Mouse (Mus musculus): ENCODE data around the gene Psenen.
A peak's percentile ranks its signal among the peaks of the same experiment; 100 is the strongest.

Gene Psenen

DNA sequence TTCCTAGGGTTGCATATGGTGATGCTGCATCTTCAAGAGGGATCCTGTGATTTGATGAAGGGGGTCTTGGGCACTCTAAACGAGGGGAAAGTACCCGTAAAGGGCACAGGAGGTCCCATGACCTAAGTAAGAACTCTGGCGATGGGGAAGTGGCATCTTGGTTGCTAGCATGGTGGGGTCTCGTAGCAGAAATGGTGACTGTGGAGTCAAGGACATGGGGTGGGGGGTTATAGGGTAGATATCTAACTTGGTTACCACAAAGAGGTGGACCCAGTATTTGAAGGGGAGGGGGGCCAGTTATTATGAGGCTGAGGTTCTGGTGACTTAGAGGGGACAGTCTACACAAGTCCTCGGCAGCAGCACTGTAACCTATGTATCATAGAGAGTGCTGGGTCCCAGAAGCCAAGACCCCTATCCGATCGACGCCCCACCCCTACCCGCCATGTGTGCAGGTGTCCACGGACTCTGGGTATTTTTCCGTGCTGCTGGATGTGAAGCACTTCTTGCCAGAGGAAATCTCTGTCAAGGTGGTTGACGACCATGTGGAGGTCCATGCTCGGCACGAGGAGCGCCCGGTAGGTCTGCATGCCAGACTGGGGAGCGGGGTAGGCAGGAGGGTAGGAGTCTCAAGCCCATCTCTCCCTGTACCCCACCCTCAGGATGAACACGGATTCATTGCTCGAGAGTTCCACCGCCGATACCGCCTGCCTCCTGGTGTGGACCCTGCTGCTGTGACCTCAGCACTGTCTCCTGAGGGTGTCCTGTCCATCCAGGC is 9.4 kb downstream of the Psenen start:
- DNase-seq (ENCODE audit: low spot score in 2 of 2), result no peak

DNA sequence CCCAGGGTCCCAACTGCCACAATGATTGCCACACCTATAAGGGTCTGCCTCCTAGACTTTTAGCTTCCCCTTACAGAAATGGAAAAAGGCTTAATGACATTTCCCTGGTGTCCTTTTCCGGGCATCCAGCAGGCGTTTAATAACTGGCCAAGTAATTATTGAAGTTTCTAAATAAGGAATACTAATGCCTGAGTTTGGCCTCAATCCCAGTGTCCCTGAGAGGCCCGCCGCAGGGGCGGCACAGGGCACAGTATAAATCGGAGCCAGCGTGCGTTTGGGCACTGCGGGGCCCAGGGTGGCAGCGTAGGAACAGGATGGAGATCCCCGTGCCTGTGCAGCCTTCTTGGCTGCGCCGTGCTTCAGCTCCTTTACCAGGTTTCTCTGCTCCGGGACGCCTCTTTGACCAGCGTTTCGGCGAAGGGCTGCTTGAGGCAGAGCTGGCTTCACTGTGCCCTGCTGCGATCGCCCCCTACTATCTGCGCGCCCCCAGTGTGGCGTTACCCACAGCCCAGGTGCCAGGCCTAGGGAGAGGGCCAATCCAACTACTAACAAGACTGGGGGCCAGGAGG is 10.3 kb downstream of the Psenen start:
- DNase-seq (ENCODE audit: low spot score in 2 of 2), result peak in 1 of 2 experiments; percentile 22

DNA sequence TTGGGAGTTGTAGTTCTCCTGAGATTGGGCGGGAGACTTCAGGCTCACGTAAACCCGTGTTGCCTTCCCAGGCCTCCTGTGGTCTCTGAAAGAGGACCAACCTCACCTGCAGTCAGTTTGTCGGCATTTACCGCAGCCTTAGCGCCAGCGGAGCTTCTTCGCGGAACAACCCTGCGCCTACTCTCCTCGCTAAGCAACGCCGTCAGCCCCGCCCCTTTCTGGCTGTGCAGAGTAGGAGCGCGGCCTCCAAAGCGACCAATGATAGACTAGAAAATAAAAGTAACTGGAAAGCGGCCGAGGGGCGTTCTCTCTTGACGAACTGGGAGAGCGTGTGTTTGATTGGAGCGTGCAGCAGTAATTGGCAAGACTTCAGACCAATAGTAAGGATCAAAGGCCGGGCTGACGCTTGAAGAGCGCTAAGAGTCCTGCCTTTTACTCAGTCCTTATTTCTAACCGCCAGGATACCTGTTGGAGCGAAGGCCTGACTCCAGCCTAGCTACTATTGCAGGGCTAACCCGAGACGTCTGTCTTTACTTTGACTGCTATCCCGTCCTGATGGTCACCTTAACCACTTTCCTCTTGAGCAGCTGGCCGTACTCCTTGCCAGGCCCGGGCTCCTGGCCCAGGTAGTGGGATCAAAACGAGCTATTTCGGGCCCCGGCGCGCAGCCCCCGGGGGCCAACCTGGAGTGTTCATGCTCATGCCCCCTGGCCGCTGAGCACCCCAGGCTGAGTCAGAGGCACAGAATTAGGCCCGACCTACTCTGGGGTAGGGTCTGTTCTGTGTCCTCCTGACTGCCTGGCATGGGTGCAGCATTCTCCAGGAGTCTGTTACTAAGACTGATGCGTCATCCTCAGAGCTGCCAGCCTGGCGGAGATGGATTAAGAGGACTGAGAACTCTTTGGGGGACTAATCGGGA is 11.1 kb downstream of the Psenen start, which contains the start of the genes Hspb6 and Proser3:
Hspb6 (plus strand) TSS at position 77 of the 919 bp plus-strand sequence.
Proser3 (minus strand) TSS at position 198 of the 919 bp plus-strand sequence.
- peak; percentile 90 to 93 for DNase-seq (ENCODE audit: low spot score in 2 of 2)

DNA sequence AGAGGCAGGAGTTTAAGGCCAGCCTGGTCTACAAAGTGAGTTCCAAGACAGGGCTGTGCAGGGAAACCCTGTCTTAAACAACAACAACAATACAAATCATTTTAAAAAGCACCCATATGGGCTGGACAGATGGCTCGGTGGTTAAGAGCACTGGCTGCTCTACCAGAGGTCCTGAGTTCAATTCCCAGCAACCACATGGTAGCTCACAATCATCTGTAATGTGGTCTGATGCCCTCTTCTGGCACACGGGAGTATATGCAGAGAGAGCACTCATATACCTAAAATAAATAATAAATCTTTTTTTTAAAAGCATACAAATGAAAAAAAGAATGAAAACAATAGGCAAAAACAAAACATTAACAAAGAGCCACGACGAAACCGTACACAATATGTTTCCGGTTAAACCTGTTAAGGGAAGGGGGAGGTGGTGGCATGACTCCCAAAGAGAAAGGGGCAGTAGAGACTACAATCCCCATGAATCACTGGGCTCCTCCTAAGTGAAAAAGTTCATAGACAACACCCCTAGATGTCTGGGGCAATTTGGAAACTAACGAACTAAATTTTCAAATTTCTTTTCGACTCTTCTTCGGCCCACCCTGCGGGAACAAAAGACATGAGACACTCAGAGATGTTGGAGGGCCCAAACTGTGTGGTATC is 11.9 kb downstream of the Psenen start:
- DNase-seq (ENCODE audit: low spot score in 2 of 2), result no peak

DNA sequence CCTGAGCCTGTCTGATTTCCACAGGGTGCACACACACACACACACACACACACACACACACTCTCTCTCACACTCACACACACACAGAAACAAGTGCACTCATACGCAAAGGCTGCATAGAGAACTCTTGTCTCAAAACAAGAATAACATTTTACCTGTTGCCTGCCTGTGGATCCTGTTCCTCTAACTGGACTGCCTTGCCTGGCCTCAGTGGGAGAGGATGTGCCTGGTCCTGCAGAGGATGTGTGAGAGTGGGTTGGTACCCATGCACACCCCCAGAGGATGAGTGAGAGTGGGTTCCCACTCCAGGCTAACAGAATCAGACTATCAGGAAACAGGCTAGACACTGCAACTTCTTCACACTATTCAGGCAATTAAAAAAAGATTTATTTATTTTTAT is 12.8 kb downstream of the Psenen start:
- DNase-seq (ENCODE audit: low spot score in 2 of 2), result no peak

DNA sequence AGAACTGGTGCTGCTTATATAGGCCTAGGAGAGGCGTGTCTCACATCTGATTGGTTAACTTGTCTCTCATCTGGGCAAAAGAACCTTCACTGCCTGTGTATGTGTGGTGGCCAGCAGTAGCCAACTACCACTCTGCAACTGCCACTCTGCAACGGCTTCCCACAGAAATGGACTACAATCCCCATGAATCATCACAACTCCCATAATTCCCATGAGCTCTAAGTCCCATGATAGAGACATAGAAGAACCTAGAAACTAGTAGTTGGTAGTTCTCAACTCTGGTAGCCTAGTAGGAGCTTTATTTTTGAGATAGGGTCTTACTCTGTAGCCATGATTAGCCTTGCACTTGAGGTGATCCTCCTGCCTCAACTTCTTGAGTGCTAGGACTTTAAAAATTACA is 13.5 kb downstream of the Psenen start:
- DNase-seq (ENCODE audit: low spot score in 2 of 2), result no peak

DNA sequence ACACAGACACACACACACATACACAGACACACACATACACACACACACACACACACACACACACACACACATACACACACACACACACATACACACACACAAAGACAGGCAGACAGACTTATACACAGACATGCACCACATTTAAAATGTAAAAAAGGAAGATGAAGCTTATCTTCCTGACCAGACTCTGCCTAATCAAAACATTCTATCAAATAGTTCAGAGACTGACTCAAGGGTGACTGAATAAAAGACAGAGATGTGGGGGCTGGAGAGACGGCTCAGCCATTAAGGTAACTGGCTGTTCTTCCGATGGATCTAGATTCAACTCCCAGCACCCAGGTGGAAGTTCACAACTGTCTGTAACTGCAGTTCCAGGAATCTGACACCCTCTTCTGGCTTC is 19.1 kb downstream of the Psenen start:
- no peak for DNase-seq (ENCODE audit: low spot score in 2 of 2)

DNA sequence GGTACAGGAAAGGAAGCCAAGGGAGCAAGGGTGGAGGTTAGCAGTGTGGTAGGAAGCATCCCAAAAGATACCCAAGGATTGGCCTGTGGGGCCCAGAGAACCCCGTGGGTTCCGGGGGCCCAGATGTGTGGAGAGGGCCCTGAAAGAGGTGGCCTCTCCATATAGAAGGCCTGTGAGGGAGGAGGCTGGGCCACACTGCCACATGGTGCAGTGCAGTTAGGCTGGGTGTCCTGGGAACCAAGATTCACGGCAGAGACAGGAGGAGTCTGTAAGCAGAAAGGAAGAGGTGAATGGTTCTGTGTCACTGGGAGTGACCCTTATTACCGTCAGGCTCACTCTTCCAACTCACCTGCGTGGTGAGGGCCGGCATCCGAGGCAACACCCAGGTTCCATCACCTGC is 22.9 kb downstream of the Psenen start:
- no peak for DNase-seq (ENCODE audit: low spot score in 2 of 2)

DNA sequence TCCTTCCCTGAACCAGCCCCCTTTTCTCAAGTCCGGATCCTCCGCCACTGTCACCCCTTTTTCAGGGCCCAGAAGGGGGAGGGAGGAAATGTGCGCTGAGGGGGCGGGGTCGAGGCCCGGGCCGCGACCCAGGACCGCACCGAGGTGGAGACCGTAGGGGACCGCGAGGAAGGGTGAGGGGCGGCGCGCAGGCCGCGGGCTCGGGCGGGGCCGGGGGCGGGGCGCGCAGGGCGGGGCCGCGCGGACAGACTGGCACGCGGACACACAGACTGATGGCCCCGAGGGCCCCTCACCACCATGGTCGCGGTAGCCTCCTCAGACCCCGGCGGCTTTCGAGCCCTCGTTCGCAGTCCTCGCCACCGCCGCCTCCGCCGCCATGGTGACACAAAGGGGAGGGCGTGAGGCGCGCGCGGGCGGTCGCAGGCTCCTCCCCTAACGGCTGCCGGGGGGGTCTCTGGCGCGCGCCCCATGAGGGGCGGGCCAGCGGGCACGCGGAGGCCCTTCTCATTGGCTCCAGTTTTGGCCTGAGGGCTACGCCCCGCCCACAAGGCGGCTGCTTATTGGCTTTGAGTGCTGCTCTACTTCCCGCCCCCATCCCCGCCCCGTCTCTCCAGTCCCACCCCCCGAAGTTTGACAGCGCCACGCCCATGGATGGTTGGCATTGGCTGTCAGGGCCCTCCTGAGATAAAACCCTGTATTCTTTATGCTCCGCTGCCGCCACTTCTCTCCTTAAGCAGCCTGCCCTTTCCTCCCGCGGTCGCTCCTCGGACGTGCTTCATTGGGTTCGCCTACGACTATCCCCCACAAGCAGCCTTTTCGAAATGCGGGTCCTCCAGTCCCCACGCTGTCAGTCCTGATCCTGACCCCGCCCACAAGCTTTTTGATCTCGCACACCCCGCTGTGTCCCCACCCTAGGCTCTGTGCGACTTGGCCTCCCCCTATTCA is 28.5 kb downstream of the Psenen start, which contains the start of gene Arhgap33:
Arhgap33 (minus strand) TSS at position 428 of the 945 bp plus-strand sequence.
- DNase-seq (ENCODE audit: low spot score in 2 of 2), result peak; percentile 91 to 93

DNA sequence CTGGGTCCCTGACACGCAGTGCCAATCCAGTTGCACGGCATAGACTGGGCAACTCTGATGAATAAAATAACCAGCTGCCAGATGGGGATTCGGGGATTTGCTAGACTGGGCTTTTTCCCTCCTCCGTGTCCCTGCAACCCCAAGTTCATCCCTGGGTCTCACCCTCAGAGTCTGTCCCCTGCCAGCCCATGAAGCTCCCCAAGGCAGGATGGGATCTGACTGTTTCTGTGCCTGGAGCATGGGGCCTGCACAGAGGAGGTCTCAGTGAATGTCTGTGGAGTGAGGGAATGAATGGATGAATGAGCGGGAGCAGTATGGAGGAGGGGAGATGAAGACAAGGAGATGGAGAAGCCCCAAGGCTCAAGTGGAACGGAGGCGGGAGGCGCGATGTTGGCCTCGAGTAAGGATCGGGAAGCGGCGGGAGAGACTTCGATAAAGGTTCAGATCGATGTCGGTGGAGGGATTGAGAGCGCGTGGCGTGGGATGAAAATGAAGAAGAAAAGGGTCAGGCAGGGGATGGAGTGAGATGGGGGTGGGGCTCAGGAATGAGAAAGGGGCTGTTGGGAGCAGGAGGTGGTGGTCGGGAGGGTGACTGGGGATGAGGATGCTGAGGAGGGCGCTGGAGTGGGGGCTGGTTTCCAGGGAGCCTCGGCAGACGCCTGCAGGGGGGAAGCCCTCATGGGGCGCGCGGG is 29.3 kb downstream of the Psenen start:
- peak in 1 of 2 experiments; percentile 22 for DNase-seq (ENCODE audit: low spot score in 2 of 2)

DNA sequence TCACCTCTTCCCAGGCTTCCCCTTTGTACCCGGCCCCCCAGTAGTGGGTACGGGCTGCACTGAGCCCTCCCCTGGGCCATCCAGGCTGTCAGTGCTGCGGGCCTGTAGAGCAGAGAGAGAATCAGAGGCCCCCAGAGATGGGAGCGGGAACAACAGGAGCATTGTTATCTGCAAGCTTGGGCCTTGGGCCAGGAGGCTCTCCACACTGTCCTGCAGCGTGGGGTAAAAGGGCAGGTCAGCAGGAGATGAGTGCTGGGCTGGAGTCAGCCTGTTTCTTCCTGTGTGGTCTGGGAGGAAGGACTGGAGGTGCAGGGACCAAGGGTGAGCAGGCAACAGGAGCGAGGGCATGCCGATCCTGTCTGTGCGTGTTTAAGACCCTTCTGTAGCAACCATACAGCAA is 30.5 kb downstream of the Psenen start:
- no peak for DNase-seq (ENCODE audit: low spot score in 2 of 2)

DNA sequence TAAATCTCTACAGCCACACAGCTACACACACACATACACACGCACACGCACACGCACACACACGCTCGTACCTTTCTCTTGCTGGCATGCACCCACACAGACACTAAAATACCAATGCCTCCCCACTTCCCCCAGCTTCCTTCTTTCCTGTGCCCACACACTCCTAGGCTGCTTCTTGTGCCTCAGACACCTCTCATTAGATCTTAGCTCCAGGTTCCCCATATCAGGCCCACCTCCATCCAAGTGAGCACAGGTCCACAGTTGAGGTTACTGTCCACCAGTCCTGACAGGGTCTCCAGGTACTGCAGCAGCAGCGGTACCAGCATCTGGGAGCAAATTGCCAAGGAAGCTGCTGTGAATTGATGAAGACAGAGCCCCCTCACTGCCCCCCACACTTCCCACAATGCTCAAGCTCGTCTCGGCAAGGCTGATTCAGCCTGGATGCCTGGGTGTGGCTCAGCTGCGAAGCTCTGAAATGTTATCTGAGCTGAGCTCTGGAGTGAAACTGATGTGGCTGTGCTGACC is 32.1 kb downstream of the Psenen start:
- no peak for DNase-seq (ENCODE audit: low spot score in 2 of 2)

DNA sequence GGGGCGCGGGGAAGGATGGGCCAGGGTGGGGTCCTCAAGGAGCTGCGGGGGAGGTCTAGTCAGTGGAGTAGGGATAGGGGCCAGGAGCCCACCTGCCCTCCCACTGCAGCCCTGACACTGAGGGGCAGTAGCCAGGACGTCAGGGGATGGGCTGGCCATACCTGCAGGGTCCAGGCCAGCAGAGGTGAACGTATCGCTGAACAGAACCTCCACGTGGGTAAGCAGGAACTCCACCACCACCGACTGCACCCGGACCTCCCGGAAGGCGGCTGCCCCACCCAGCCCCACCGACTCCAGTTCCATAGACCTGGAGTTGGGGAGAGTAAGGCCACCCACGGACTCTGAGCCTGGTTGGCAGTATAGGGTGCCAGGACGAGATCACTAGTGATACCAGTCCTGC is 36.4 kb downstream of the Psenen start:
- no peak for DNase-seq (ENCODE audit: low spot score in 2 of 2)

DNA sequence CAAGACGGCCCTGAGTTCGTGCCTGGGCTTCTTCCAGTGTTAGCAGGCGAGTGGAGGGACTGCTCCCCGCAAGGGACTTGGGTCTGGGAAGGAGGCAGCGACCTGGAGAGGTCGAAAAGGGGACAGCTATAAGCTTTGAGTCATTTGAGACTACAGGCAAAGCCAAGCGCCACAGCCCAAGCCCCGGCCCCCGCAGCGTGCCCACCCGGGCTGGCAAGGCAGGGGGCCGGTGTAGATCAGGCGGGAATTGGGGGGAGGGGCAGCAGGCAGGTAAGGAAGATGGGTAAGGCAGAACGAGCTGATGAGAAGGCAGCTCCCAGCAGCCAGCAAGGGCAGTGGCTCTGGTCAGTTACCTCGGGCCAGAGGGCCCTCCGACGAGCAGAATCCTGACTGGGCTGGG is 37.0 kb downstream of the Psenen start:
- no peak for DNase-seq (ENCODE audit: low spot score in 2 of 2)

DNA sequence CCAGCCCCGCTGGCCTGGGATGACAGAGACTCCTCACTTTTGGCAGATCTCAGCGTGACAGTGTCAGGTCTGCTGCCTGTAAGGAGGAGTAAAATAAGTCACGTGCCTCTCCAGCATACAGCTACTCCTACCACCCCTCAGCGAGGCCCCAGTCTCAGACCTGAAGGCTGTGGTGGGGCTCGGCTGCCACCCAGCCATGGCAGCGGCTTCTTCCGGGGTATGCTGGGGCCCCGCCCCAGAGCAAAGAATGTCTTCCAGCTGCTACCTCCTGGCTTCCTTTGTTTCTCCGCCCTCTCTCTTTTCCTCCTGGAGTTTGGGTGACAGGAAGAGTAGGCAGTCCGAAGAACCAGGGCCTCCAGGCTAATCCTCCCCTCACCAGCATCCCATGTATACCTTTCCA is 37.5 kb downstream of the Psenen start:
- no peak for DNase-seq (ENCODE audit: low spot score in 2 of 2)

DNA sequence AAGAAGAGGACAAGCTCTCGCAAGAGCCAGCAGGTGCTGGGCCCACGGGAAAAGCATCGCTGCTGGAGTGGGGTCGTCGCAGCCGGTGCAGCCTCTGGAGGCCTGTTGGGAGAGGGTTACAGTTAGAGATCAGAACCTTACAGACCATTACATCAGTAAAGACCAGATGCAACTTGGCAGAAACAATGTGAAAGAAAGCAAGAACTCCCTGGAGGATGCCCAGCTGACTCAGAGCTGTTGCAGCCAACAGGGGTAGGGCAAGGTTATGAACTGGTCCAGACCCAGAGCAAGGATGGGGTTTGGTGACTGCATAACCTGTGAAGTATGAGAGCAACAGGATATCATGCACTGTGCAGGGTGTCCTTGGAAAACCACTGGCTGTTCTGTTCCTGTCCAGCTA is 38.9 kb downstream of the Psenen start:
- no peak for DNase-seq (ENCODE audit: low spot score in 2 of 2)

DNA sequence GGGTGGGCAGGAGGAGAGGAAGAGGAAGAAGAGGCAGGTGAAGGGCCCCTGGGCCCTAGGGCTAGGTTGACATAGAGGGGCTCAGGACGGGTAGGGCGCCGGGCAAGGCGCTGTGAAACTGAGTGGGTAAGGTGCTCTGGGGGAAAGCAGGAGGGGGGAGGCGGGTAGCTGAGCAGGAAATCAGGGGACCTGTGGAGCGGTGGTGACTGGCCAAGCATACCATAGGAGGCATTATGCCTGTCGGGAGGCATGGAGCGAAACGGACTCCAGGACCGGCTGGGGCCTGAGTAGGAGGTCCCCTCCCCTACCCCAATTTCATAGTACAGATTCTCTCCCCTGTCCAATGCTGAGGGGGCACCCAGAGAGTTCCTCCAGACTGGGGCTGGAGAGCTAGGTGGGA is 40.6 kb downstream of the Psenen start:
- DNase-seq (ENCODE audit: low spot score in 2 of 2), result no peak

DNA sequence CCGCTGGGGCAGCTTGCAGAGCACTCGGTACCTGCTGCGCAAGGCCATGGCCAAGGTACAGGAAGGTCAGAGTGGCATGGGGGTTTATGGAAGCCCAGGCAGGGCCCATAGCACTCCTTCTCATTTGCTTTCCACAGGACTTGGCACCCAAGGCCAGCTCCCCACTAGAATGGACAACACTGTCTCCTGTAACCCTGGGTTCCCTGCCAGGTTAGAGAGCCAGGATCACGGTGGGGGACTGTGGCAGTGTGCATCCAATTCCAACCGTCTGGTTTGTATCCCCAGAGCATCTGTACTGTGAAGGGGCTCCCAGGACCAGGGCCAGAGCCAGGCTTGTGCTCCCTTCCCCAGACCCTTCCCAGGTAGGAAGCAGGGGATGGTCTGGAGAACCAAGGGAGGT is 42.6 kb downstream of the Psenen start:
- no peak for DNase-seq (ENCODE audit: low spot score in 2 of 2)

DNA sequence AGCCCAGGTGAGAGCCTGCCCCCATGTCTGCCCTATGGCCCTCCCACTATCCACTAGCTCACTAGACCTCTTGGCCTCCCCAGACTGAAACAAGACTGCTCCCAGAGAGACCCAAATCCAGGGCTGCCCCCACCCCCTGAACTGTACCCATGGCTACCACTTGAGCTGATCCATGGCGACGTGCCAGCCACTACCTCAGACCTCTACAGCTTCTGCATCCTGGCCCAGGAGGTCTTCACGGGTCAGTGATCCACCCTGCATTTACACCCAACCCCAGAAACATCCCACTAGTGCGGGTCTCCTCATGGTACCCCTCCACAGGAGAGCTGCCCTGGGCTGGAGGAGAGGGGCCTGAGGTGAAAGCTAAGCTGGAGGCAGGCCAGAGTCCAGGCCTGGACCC is 43.0 kb downstream of the Psenen start:
- DNase-seq (ENCODE audit: low spot score in 2 of 2), result no peak

DNA sequence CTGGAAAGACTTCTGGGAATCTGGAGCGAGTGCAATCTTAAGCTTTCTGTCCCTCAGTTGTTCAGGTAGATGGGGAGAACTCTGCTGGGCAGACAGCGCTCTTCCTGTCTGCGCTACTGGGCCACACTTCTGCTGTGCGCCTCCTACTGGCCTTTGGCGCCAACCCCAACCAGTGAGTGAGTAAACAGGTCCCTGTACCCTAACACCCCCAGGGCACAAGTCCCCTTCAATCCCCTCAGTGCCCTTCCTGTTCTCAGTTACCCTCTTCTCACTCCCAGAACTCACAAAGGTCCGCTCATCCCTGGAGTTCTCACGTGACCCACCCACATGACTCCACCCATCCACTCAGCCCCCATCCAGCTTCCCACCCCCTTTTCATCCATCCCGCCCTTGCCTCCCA is 45.1 kb downstream of the Psenen start:
- DNase-seq (ENCODE audit: low spot score in 2 of 2), result no peak
